Mouse (Mus musculus) testis, adult 2 months (tissue): ENCODE measurements around the gene Gm28551.

Source experiments
- CTCF ChIP-seq: fragments of 200-500 bp; IDR thresholded peaks from 2 replicates; pipeline ENCODE4 v1.5.1; 2012; ENCODE audit warnings: low read depth, mild to moderate bottlenecking, inconsistent platforms, low read length, moderate library complexity; ENCODE audit not compliant: control insufficient read depth, insufficient read depth, insufficient replicate concordance
- POLR2A ChIP-seq: fragments of 200-500 bp; IDR thresholded peaks from 2 replicates; pipeline ENCODE4 v1.6.1; 2012; ENCODE audit warnings: low read depth, mild to moderate bottlenecking, inconsistent platforms, low read length, moderate library complexity; ENCODE audit not compliant: control insufficient read depth

DNA sequence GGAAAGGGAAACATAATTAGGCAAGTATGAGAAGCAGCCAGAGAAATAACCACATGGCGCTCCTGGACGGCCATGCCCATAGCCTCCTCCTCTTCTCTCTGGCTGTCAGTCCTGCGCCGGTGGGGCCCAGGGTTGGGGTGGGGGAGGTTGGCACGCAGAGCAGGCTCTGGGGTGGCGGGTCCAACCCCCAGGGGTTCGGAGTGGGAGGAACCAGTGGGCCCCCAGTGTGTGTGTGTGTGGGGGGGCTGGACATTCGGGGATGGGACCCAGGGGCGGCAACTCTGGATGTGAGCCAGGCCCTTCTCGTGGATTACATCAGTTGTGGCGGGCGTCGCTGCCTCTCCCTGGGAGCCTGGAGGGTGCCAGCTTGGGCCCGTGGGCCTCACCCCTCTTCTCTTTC is 36.3 kb upstream of the Gm28551 start:
- no peak for TF ChIP-seq CTCF
- no peak for TF ChIP-seq POLR2A
